Mouse (Mus musculus) hindbrain, postnatal 0 days (tissue): ENCODE data around the gene Bbs9. TPM values are rescaled to one million over a fixed set of nuclear protein-coding genes. Genes with fewer than 3 reads are reported as not detected.

Source experiments
- ATAC-seq: fragments of 200-750 bp; cut with Nextera tagmentation; 2 replicates; pipeline ENCODE4 v1.8.0; 2017; ENCODE audit warnings: mild to moderate bottlenecking, moderate TSS enrichment, moderate library complexity
- DNase-seq: peaks from one replicate; pipeline ENCODE4 v3.0.0-alpha.2; 2015; ENCODE audit warnings: low spot score
- H3K27ac ChIP-seq: fragments of 300-500 bp; sonication (generic); 2 replicates; pipeline ENCODE4 v1.5.1; 2014; ENCODE audit warnings: mild to moderate bottlenecking
- H3K27me3 ChIP-seq: fragments of 300-500 bp; sonication (generic); 2 replicates; pipeline ENCODE4 v1.6.1; 2014; ENCODE audit warnings: low read length, mixed read lengths; ENCODE audit not compliant: insufficient read depth
- H3K36me3 ChIP-seq: fragments of 300-500 bp; sonication (generic); 2 replicates; pipeline ENCODE4 v1.6.1; 2014; ENCODE audit warnings: low read length, mixed read lengths; ENCODE audit not compliant: insufficient read depth
- H3K4me1 ChIP-seq: fragments of 300-500 bp; sonication (generic); 2 replicates; pipeline ENCODE4 v1.6.1; 2014; ENCODE audit warnings: antibody characterized with exemption, low read length, mixed read lengths; ENCODE audit not compliant: insufficient read depth
- H3K4me2 ChIP-seq: fragments of 300-500 bp; sonication (generic); 2 replicates; pipeline ENCODE4 v1.6.1; 2014; ENCODE audit warnings: low read depth, mild to moderate bottlenecking, low read length, moderate library complexity, mixed read lengths
- H3K4me3 ChIP-seq: fragments of 300-500 bp; sonication (generic); 2 replicates; pipeline ENCODE4 v1.5.1; 2014; ENCODE audit warnings: low read length
- H3K9ac ChIP-seq: fragments of 300-500 bp; sonication (generic); replicated peaks from 2 replicates; pipeline ENCODE4 v1.6.1; 2014; ENCODE audit warnings: mild to moderate bottlenecking, low read length, moderate library complexity, mixed read lengths
- H3K9me3 ChIP-seq: fragments of 300-500 bp; sonication (generic); 2 replicates; pipeline ENCODE4 v1.6.1; 2016; ENCODE audit warnings: low read length, mixed read lengths
- CTCF ChIP-seq: IDR thresholded peaks from 2 replicates; pipeline ENCODE4 v1.5.1; 2016; ENCODE audit warnings: antibody characterized with exemption, control low read depth, low read depth
- WGBS: fragments of 180-500 bp; shearing (Covaris S2); extraction: QIAGEN DNeasy Blood & Tissue Kit; methylation state at CpG from one replicate; pipeline ENCODE4 v1.1.7; 2014; 5-methylcytosine and 5-hydroxymethylcytosine counted together
- polyA plus RNA-seq: library from polyadenylated mRNA; unstranded; fragments of >200 nt; fragmentation: Nextera tagmentation; extraction: Ambion mirVana; gene quantifications from 2 replicates; pipeline ENCODE4 v1.2.1, GENCODE M21; 2015
- total RNA-seq: library from RNA; depleted of rRNA; stranded (reverse); fragments of >200 nt; gene quantifications from 2 replicates; pipeline ENCODE4 v1.2.3, GENCODE M21; 2014

Gene Bbs9
- total and polyA plus RNA-seq, 2 experiments from 2014 or later, result 15.2 to 27.5 TPM

DNA sequence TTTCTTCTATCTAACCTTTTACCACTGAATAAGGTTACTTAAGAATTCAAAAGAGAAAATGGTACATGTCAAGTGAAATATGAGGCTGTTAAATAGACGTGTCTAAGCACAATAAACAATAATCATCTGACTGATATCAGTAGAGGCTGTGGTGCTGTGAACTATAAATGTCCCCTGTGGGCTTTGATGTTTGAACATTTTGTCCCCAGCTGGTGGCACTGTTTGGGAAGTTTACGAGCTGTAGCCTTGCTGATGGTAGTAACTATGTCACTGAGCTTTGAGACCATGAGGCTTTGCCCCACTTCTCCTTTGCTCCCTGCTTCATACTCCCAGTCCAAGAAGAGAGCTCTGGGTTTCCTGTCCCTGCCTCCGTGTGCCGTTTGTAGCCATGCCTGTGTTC is 222.3 kb downstream of the Bbs9 start:
- ATAC-seq (no peak), DNase-seq (no peak)
- TF ChIP-seq CTCF, result no peak; the same call in 1 of the 2 replicates
- no peak overlapping the region for H3K27ac ChIP-seq
- H3K4me1 ChIP-seq, result no peaks in the 10 kb centered on the region
- no peak overlapping the region for H3K4me2 ChIP-seq
- no peaks in the 10 kb centered on the region for H3K36me3 ChIP-seq
- 59% methylated on average over 4 of the region's 4 CpGs for WGBS
- H3K4me3 ChIP-seq, result no peak overlapping the region
- H3K27me3 ChIP-seq, result no peaks in the 10 kb centered on the region
- no peak overlapping the region for H3K9ac ChIP-seq
- H3K9me3 ChIP-seq, result no peaks in the 10 kb centered on the region

DNA sequence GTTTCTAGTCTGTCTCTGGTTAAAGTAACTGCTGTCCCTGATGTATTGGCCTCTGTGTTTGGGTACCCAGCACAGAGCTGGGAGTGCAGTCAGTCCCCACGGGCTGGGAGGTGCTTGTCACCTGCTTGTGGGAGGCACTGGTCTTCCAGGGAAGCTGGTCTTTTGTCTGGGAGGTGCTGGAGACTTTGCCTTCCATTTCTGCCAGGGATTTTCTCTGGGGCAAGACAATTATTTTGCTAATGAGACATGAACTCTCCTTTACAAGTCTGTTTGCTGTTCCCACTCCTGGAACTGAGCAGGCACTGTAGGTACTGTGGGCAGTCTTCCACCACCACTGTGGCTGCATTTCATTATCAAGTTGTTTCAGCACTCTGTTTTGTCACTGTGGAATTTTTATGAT is 223.0 kb downstream of the Bbs9 start:
- Histone ChIP-seq H3K9ac (no peak overlapping the region), H3K4me2 (no peak overlapping the region), H3K27ac (no peak overlapping the region), H3K27me3 (no peaks in the 10 kb centered on the region), H3K4me3 (no peak overlapping the region), H3K4me1 (no peaks in the 10 kb centered on the region), H3K36me3 (no peaks in the 10 kb centered on the region), H3K9me3 (0 out of 2 replicates have a peak, but pooled peaks cover 3% of the 10 kb centered on the region)
- ATAC-seq (no peak), DNase-seq (no peak)
- WGBS, result 21% methylated on average over 1 of the region's 1 CpGs
- no peak for TF ChIP-seq CTCF

DNA sequence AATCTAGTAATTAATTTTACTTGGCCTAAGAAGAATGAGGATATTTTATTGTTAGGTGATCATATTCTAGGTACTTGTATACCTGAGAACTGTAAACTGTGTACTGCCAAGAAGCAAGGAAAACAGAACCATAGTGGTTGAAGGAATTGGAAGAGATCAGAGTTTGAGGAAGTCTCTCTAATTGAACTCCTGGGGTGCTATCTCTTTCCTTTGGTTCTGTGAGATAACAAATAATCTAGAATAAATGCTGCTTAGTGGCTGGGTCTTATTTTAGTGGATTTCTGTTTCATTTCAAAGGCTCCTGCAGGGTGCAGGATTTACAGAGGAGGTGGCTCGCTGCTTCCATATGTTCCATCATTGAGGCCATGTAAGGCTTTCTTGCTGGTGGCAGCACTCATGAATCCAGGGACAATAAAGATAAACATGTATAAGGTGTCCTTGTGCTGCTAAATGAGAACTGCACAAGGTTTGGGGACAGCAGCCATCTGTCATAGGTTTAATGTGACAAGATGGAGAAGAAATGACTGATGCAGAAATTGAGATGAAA is 226.6 kb downstream of the Bbs9 start:
- no peak for TF ChIP-seq CTCF
- Histone ChIP-seq H3K4me1 (no peaks in the 10 kb centered on the region), H3K27me3 (no peaks in the 10 kb centered on the region), H3K4me3 (no peak overlapping the region), H3K27ac (no peak overlapping the region), H3K4me2 (no peak overlapping the region), H3K9me3 (0 out of 2 replicates have a peak, but pooled peaks cover 3% of the 10 kb centered on the region), H3K36me3 (no peaks in the 10 kb centered on the region), H3K9ac (no peak overlapping the region)
- ATAC-seq (no peak), DNase-seq (no peak)
- WGBS, result 71% methylated on average over 1 of the region's 1 CpGs

DNA sequence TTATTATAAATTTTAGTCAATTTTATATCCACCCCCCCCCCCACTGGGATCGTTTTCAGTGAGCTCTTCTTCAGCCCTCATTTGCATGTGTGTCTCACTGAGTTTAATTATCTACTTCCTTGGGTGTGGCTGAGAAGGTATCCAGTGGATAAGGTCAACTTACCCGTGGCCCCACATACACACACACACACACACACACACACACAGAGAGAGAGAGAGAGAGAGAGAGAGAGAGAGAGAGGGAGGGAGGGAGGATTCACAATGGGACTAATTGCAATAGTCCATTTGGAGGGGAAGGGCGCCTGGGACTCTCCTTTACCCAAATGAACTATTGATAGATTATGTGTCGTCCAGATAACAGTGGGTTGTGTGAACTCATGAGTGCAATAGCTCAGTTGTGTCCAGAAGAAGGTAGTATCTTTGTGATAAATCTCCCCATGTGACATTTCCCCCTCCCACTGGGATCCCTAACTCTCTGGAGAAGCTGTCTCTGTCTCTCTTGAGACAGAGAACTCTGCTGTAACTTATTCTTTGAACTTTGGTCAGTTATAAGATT is 227.4 kb downstream of the Bbs9 start:
- no peak for TF ChIP-seq CTCF
- no peak for DNase-seq
- 82% methylated on average over 4 of the region's 4 CpGs for WGBS
- H3K4me2 ChIP-seq, result no peak overlapping the region
- H3K4me3 ChIP-seq, result no peak overlapping the region
- H3K27ac ChIP-seq, result no peak overlapping the region
- no peaks in the 10 kb centered on the region for H3K4me1 ChIP-seq
- no peaks in the 10 kb centered on the region for H3K27me3 ChIP-seq
- 0 out of 2 replicates have a peak, but pooled peaks cover 3% of the 10 kb centered on the region for H3K9me3 ChIP-seq
- no peak overlapping the region for H3K9ac ChIP-seq
- H3K36me3 ChIP-seq, result no peaks in the 10 kb centered on the region
- ATAC-seq, result no peak

DNA sequence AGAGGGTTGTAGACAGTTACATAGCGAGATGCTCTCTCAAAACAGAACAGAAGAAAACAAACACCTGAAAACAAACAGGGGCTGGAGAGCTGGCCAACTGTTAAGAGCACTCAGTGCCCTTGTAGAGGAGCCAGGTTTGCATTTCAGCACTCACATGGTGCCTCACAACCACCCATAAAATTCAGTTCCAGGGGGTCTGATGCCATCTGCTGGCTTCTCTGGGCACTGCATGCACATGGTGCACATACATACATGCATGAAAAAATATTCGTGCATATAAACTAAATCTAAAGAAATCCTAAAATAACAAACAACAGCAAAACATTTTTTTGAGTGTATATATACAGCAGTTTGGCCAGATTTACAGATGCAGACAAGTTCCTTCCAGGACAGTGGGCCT is 228.0 kb downstream of the Bbs9 start:
- ATAC-seq (no peak), DNase-seq (no peak)
- Histone ChIP-seq H3K4me1 (no peaks in the 10 kb centered on the region), H3K36me3 (no peaks in the 10 kb centered on the region), H3K27me3 (no peaks in the 10 kb centered on the region), H3K4me3 (no peak overlapping the region), H3K9ac (no peak overlapping the region), H3K4me2 (no peak overlapping the region), H3K27ac (no peak overlapping the region), H3K9me3 (0 out of 2 replicates have a peak, but pooled peaks cover 3% of the 10 kb centered on the region)
- 94% methylated on average over 2 of the region's 2 CpGs for WGBS
- peak; percentile 45 for TF ChIP-seq CTCF

DNA sequence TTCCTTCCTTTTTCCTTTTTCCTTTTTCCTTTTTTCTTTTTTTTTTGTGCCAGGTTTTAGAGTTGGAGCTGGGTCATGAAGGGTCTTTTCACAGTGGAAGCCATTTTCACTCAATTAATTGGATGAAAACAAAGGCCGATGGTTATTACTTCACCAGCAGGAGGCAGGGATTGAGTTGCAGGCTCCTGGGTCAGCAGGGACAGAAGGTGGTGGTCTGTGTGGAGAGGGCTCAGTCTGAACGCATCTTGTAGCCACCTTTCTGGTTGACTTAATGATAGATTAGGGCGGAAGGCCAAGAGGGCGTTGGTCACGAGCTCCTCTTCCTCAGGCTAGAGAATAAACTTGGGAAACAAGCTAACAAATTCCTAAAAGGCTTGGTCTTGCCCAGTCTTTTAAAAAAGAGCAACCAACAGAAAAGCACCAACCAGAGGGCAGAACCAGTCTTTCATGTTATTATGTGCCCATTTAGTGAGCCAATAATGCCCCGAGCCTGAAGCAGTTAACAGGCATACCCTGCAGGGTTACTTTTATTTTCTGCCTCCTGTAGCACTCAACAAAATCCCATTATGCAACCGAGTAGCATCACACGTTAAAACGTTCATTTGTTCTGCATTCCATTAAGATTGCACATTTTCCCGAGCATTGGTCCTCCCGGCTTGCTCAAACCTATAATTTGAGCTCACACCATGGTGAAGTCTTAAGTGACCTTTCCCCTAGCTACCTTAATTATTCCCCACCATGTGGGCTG is 231.8 kb downstream of the Bbs9 start:
- Histone ChIP-seq H3K27ac (no peak overlapping the region), H3K9me3 (0 out of 2 replicates have a peak, but pooled peaks cover 3% of the 10 kb centered on the region), H3K9ac (no peak overlapping the region), H3K4me3 (no peak overlapping the region), H3K36me3 (no peaks in the 10 kb centered on the region), H3K27me3 (no peaks in the 10 kb centered on the region), H3K4me1 (no peaks in the 10 kb centered on the region), H3K4me2 (no peak overlapping the region)
- no peak for DNase-seq
- 40% methylated on average over 11 of the region's 11 CpGs for WGBS
- no peak for ATAC-seq
- no peak for TF ChIP-seq CTCF
